In the genomic region with DNA sequence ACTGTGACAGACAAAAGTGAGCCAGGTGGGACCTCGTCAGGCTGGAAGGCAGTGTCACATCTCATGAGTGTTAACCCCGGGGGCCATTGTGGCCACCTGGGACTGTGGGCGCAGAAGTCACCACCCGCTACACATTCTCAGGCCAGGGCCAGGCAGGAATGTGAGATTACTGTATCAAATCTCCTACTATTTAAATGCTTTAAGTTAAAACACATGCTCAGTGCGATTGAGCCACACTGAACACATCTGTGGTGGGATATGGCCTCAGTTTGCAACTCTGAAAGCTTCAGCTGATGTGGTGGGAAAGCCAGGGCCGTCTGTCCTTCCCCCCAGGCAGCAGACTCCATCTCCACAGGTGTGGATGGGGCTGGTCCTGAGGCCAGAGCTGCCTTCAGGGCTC, we compare ENCODE assay signal across 20 mouse cellular contexts. TPM values are rescaled to one million over a fixed set of nuclear protein-coding genes. Genes with fewer than 3 reads are reported as not detected.
"Had no signal": no experiment of that assay in that cellular context is flagged by ENCODE, and none has a peak within 500 bp of the region (broad histone marks: within the 10 kb centered on the region; RNA-seq: fewer than 3 reads in every experiment).

No protein-coding gene starts in this region.

- H3K9ac ChIP-seq: lung, embryonic 14.5 days; midbrain, embryonic 12.5 days; neural tube, embryonic 13.5 days; neural tube, embryonic 15.5 days had no signal

- DNase-seq: lung, embryonic 14.5 days; lung, postnatal 10 days; lung, postnatal 4 days; midbrain, embryonic 14.5 days; retina, postnatal 1 day; right cerebral cortex, adult 18-20 months; right cerebral cortex, postnatal 25 days; right cerebral cortex, postnatal 4 days; spleen, adult 18-20 months; thymus, adult 18-20 months; thymus, postnatal 14 days; thymus, postnatal 36 days had no signal

- H3K36me3 ChIP-seq: midbrain, embryonic 10.5 days; midbrain, embryonic 12.5 days; neural tube, embryonic 13.5 days; neural tube, embryonic 15.5 days had no signal

- H3K9me3 ChIP-seq: midbrain, embryonic 10.5 days; midbrain, embryonic 12.5 days; neural tube, embryonic 13.5 days; neural tube, embryonic 15.5 days had no signal

- H3K4me2 ChIP-seq: lung, embryonic 14.5 days; midbrain, embryonic 12.5 days; neural tube, embryonic 13.5 days; neural tube, embryonic 15.5 days had no signal

- ATAC-seq: midbrain, embryonic 16.5 days had no signal

- H3K4me3 ChIP-seq: midbrain, embryonic 10.5 days; midbrain, embryonic 12.5 days; myocyte; neural tube, embryonic 13.5 days; neural tube, embryonic 15.5 days had no signal

- H3K4me1 ChIP-seq: midbrain, embryonic 12.5 days; neural tube, embryonic 13.5 days; neural tube, embryonic 15.5 days had no signal

- H3K27ac ChIP-seq: midbrain, embryonic 10.5 days; midbrain, embryonic 12.5 days; neural tube, embryonic 13.5 days; neural tube, embryonic 15.5 days had no signal

RNA-seq across cellular contexts. Expression of a gene that starts 21.0 kb away (rescaled TPM):
- total RNA-seq: megakaryocyte, adult 5-6 weeks; megakaryocyte-erythroid progenitor cell, adult 5-6 weeks had no signal
- polyA plus RNA-seq: lung, embryonic 14.5 days; midbrain, embryonic 10.5 days; midbrain, embryonic 12.5 days; midbrain, embryonic 14.5 days; midbrain, embryonic 16.5 days; myocyte; neural tube, embryonic 15.5 days had no signal
